Mouse (Mus musculus) embryonic facial prominence, embryonic 11.5 days (tissue): ENCODE measurements around the gene Il17rd. TPM values are rescaled to one million over a fixed set of nuclear protein-coding genes. Genes with fewer than 3 reads are reported as not detected.

Experiments used
- ATAC-seq: fragments of 200-750 bp; cut with Nextera tagmentation; replicated peaks from 2 replicates; pipeline ENCODE4 v1.8.0; 2017; ENCODE audit warnings: low read depth; ENCODE audit not compliant: insufficient number of reproducible peaks, low FRiP score, low TSS enrichment
- DNase-seq: peaks from one replicate; pipeline ENCODE4 v3.0.0-alpha.2; 2015; ENCODE audit warnings: low spot score
- H3K27ac ChIP-seq: fragments of 300-500 bp; sonication (generic); replicated peaks from 2 replicates; pipeline ENCODE4 v1.5.1; 2014; ENCODE audit warnings: mild to moderate bottlenecking, low read depth, low read length, control low read depth
- H3K27me3 ChIP-seq: fragments of 300-500 bp; sonication (generic); 2 replicates; pipeline ENCODE4 v1.6.1; 2014; ENCODE audit warnings: mild to moderate bottlenecking, low read length, moderate library complexity, mixed read lengths; ENCODE audit not compliant: control insufficient read depth, insufficient read depth
- H3K36me3 ChIP-seq: fragments of 300-500 bp; sonication (generic); replicated peaks from 2 replicates; pipeline ENCODE4 v1.6.1; 2014; ENCODE audit warnings: low read depth, mild to moderate bottlenecking, low read length, moderate library complexity, mixed read lengths; ENCODE audit not compliant: control insufficient read depth, insufficient read depth
- H3K4me1 ChIP-seq: fragments of 300-500 bp; sonication (generic); 2 replicates; pipeline ENCODE4 v1.6.1; 2014; ENCODE audit warnings: low read length, mixed read lengths; ENCODE audit not compliant: control insufficient read depth, insufficient read depth
- H3K4me2 ChIP-seq: fragments of 300-500 bp; sonication (generic); 2 replicates; pipeline ENCODE4 v1.6.1; 2014; ENCODE audit warnings: low read depth, mild to moderate bottlenecking, control low read depth, low read length, moderate library complexity
- H3K4me3 ChIP-seq: fragments of 300-500 bp; sonication (generic); 2 replicates; pipeline ENCODE4 v1.5.1; 2014; ENCODE audit warnings: low read depth, low read length, control low read depth
- H3K9ac ChIP-seq: fragments of 300-500 bp; sonication (generic); replicated peaks from 2 replicates; pipeline ENCODE4 v1.6.1; 2014; ENCODE audit warnings: mild to moderate bottlenecking, control low read depth, low read length
- H3K9me3 ChIP-seq: fragments of 300-500 bp; sonication (generic); replicated peaks from 2 replicates; pipeline ENCODE4 v1.6.1; 2016; ENCODE audit warnings: mild to moderate bottlenecking, low read length, inconsistent platforms, mixed read lengths; ENCODE audit not compliant: control insufficient read depth
- WGBS: fragments of 180-500 bp; shearing (Covaris S2); extraction: QIAGEN DNeasy Blood & Tissue Kit; methylation state at CpG from one replicate; pipeline ENCODE4 v1.1.7; 2014; 5-methylcytosine and 5-hydroxymethylcytosine counted together
- polyA plus RNA-seq: library from polyadenylated mRNA; unstranded; fragments of >200 nt; fragmentation: Nextera tagmentation; extraction: Ambion mirVana; gene quantifications from 2 replicates; pipeline ENCODE4 v1.2.1, GENCODE M21; 2014

Il17rd gene
- polyA plus RNA-seq, 1 experiment from 2014 or later = 6.9 TPM

DNA sequence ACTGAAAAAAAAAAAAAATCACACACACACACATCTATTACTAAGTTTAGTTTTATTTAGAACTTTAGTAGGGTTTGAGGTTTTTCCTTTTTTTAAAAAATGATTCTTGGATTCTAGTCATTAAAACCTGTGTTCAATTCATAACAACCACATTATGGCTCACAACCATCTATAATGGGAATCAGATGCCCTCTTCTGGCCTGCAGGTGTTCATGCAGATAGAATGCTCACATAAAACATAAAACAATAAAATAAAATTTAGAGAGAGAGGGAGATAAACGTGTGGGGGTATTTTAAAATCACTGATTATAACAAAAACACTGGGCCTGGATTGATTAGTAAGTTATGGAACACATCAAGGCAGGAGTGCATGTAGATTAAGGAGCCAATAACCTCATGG is 1.2 kb upstream of the Il17rd start:
- no peak for ATAC-seq
- Histone ChIP-seq H3K4me1 (peaks cover 4% of the 10 kb centered on the region), H3K4me3 (no peak overlapping the region), H3K9ac (no peak overlapping the region), H3K27ac (no peak overlapping the region), H3K27me3 (no peaks in the 10 kb centered on the region), H3K36me3 (no peaks in the 10 kb centered on the region), H3K4me2 (no peak overlapping the region), H3K9me3 (no peaks in the 10 kb centered on the region)
- DNase-seq = no peak
- WGBS = 73% methylated on average over 1 of the region's 1 CpGs

DNA sequence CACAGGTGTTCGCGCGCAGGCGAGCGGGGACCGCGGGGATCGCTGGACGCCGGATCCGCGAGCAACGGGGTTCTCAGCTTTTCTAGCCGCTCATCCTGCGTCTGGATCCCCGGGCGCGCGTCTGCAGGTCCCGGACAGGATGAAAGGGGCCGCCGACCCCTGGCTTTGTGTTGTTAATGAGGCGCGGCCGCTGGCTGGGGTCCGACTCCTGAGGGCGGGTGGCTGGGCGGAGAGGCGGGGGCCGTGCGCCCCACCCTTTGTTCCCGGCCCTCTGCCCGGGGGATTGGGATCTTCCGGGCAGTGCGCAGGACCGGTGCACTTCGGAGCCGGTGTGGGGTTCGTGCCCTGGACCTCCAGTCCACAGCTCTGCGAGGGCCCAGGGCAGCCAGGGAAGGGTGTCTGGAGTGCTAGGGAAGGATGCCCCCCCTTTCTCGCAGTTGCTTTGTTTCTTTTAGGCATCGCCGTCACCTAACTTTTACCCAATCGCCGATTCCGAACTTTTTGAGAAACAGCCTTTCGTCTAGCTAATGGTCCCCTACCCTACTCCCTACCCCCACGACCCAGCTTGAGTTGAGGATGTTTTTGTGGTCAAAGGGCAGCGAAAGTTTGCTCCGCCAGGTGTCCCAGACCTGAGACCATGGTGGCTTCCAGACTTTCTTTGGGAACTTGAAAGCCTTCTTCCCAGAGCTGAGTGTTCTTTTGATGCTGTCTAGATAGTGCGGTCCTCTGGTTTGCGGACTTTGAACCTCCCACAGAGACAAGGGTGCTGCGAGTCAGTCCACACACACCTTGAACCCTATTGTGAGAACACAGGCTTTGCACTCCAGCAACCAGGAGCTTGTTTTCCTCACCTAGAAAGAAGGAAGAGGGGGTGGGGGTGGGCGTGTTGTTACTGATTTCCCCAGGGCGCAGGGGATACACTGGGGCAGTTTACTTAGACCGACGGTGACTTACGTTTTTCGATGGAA is 824 bp downstream of the Il17rd start:
- Histone ChIP-seq H3K27ac (peak overlapping the region; percentile 86), H3K27me3 (no peaks in the 10 kb centered on the region), H3K9ac (peak overlapping the region; percentile 83), H3K4me2 (peak overlapping the region; percentile 81), H3K4me3 (peak overlapping the region; percentile 93), H3K9me3 (no peaks in the 10 kb centered on the region), H3K36me3 (no peaks in the 10 kb centered on the region), H3K4me1 (peaks cover 6% of the 10 kb centered on the region)
- DNase-seq (peak; percentile 53), ATAC-seq (peak; percentile 45; the same call in 1 of the 2 replicates)
- under 1% methylated on average over 59 of the region's 59 CpGs for WGBS

DNA sequence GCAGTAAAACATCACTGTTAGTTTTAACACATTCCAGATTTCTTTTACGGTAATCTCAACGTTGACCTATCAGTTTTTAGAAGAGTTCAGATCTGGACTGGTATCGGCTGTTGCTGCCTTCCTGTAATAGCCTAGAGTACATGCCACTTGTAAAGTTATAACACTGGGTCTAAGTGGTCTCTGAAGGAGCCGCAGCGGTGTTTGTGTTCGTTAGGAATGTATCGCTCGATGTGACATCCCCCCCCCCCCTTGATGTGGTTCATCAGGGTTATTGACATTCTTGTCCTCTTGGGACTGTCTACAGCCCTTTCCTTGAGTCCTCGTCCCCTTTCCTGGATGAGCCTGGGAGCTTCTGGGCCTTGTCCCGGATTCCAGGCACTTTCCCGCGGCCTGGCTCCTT is 1.7 kb downstream of the Il17rd start:
- 0 out of 2 replicates have a peak overlapping the region, but pooled peaks have one; percentile 86 for H3K27ac ChIP-seq
- no peaks in the 10 kb centered on the region for H3K36me3 ChIP-seq
- H3K9me3 ChIP-seq = no peaks in the 10 kb centered on the region
- DNase-seq (no peak), ATAC-seq (no peak)
- peak overlapping the region; percentile 81 for H3K4me2 ChIP-seq
- peaks cover 13% of the 10 kb centered on the region for H3K4me1 ChIP-seq
- WGBS = 4% methylated on average over 12 of the region's 12 CpGs
- peak overlapping the region; percentile 93 for H3K4me3 ChIP-seq
- H3K9ac ChIP-seq = peak overlapping the region; percentile 83
- H3K27me3 ChIP-seq = no peaks in the 10 kb centered on the region

DNA sequence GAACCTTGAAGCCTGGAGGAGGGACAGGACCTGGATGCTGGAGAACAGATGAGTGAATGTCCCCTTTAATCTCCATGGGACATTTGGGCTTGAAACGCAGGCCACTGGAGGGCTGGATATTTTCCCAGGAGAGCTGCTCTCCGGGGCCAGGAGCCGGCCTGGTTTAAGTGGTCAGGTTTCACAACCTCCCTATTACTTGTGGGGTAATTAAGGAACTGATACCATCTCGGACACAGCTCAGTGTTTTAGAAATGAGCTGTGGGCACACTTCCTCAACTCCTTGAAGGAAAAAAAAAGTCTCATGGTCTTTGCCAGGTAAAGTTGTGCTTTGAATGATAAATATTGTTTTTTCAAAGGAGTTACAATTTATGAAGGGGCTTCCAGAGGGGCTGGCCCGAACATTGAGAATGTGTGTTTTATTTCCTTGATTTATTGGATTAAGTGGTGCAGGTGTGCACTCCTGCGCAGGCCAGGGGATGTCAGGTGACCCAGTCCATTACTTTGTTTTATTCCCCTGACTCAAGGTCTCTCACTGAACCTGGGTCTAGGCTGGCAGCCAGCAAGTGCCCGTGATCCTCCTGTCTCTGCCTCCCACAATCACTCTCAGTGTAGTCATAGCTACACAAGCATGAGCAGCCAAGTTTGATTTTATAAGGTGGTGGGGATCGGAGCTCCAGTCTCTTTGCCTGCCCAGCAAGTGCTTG is 3.7 kb downstream of the Il17rd start:
- Histone ChIP-seq H3K4me1 (peaks cover 13% of the 10 kb centered on the region), H3K27me3 (no peaks in the 10 kb centered on the region), H3K4me3 (no peak overlapping the region; the same call in 1 of the 2 replicates), H3K4me2 (no peak overlapping the region; the same call in 1 of the 2 replicates), H3K27ac (0 out of 2 replicates have a peak overlapping the region, but pooled peaks have one; percentile 20), H3K36me3 (no peaks in the 10 kb centered on the region), H3K9me3 (no peaks in the 10 kb centered on the region), H3K9ac (no peak overlapping the region)
- ATAC-seq (no peak), DNase-seq (no peak)
- 37% methylated on average over 8 of the region's 8 CpGs for WGBS

DNA sequence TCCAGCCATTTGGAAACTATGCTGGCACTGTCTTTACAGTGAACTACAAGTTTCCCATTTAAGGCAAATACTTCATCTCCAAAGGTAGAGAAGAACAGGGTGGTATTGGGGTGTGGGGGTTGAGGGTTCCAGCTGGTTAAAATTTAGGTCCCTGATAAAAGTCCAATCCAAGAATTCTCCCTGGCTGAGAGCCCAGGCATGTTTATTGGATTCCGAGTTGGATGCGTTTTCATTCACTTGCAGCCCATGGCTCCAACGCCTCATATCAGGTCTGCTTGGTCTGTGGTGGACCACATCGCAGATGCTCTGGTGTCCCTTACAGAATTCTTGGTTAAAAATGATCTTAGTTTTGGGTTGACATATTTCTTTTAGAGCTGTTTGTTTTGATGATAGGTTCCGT is 4.7 kb downstream of the Il17rd start:
- no peak overlapping the region for H3K9ac ChIP-seq
- no peaks in the 10 kb centered on the region for H3K36me3 ChIP-seq
- H3K4me3 ChIP-seq = no peak overlapping the region
- no peaks in the 10 kb centered on the region for H3K9me3 ChIP-seq
- WGBS = 71% methylated on average over 5 of the region's 5 CpGs
- peaks cover 16% of the 10 kb centered on the region for H3K4me1 ChIP-seq
- H3K27me3 ChIP-seq = no peaks in the 10 kb centered on the region
- H3K27ac ChIP-seq = no peak overlapping the region
- ATAC-seq (no peak), DNase-seq (no peak)
- H3K4me2 ChIP-seq = no peak overlapping the region; the same call in 1 of the 2 replicates

DNA sequence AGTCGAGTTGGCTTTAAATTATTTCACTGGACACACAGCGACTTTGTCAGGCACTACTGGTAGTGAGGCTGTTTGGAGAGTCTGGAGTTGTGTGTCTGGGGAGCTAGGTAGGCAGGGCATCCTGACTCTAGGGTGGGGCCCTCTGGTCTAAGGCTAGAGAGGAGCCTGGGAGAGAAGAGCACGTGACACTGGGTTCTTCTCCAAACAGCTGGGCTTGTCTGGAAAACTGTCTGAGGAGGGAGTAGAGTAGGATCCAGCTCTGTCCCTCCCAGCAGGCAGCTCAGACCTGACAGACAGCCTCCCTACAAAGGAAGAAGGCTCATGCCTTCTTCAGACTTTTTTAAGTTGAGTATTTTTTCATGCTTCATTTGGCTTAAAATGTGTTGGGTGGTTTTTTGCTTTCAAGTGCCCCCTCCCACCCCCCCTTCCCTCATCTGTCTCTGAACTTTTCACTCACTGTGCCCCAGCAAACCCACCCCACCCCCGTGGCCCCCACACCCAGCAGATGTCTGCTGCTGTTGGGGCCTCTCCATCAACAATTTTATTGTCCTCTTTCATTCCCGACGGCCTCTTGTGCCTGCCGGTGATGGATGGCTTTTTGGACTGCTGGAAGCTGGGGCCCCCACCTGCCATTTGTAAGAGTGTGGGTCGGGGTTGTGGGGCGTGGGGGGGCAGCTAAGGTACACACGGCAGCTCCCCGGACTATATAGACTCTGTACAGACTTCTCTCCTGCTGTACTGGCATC is 5.7 kb downstream of the Il17rd start:
- WGBS = 9% methylated on average over 11 of the region's 11 CpGs
- H3K9me3 ChIP-seq = no peaks in the 10 kb centered on the region
- no peak overlapping the region for H3K4me3 ChIP-seq
- no peaks in the 10 kb centered on the region for H3K27me3 ChIP-seq
- peak overlapping the region; percentile 56 for H3K27ac ChIP-seq
- peak overlapping the region; percentile 23 for H3K4me2 ChIP-seq
- ATAC-seq (no peak; the same call in 1 of the 2 replicates), DNase-seq (no peak)
- peaks cover 16% of the 10 kb centered on the region for H3K4me1 ChIP-seq
- H3K9ac ChIP-seq = peak overlapping the region; percentile 41
- H3K36me3 ChIP-seq = no peaks in the 10 kb centered on the region

DNA sequence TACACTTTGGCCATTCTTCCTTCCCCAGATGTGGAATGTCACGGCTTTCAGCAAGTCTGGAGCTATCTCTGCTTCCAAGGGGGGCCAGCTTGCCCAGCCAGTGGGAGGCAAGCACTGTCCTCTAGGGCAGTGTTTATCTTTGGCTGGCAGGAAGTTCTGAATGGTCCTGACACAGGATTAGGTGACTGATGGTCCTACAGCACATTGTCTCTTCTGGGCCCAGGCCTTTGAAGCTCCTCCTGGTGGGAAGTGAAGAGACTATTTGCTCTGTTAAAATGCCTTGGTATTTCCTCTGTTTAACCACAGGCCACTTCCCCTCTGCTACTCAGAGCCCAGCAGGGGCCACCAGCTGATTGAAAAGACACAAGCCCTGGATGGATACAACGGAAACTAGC is 6.2 kb downstream of the Il17rd start:
- no peak; the same call in 1 of the 2 replicates for ATAC-seq
- H3K4me3 ChIP-seq = no peak overlapping the region
- H3K9me3 ChIP-seq = no peaks in the 10 kb centered on the region
- H3K4me2 ChIP-seq = peak overlapping the region; percentile 23
- H3K36me3 ChIP-seq = no peaks in the 10 kb centered on the region
- H3K4me1 ChIP-seq = peaks cover 16% of the 10 kb centered on the region
- no peaks in the 10 kb centered on the region for H3K27me3 ChIP-seq
- peak; percentile 57 for DNase-seq
- WGBS = 6% methylated on average over 2 of the region's 2 CpGs
- peak overlapping the region; percentile 41 for H3K9ac ChIP-seq
- H3K27ac ChIP-seq = peak overlapping the region; percentile 56; the same call in 1 of the 2 replicates
